Mouse (Mus musculus): ENCODE data around the gene Pcbp1. TPM values are rescaled to one million over a fixed set of nuclear protein-coding genes. Genes with fewer than 3 reads are reported as not detected.
"Not testable (repeated sequence)": the region's sequence is repeated elsewhere in the genome, so short reads cannot be mapped to it uniquely, and the experiment has no call there.

The Pcbp1 gene
- polyA plus RNA-seq, 1 experiment from 2014 or later: 588 TPM

GRCm38 (mm10) chr6:86494767-86495166, 31.4 kb downstream of the Pcbp1 start:
- Histone ChIP-seq H3K4me1 (ENCODE audit: insufficient read depth) (0 out of 2 replicates have a peak, but pooled peaks cover 4% of the 10 kb centered on the region), H3K4me3 (ENCODE audit: low read depth, low read length) (no peak overlapping the region), H3K27me3 (ENCODE audit: insufficient read depth, low read length) (no peaks in the 10 kb centered on the region), H3K27ac (ENCODE audit: low read depth) (no peak overlapping the region), H3K9ac (no peak overlapping the region), H3K36me3 (ENCODE audit: insufficient read depth) (no peaks in the 10 kb centered on the region), H3K9me3 (ENCODE audit: low read depth, low read length) (no peaks in the 10 kb centered on the region), H3K4me2 (no peak overlapping the region)
- TF ChIP-seq CTCF (IDR thresholded peaks at IDR 0.05; ENCODE audit: low read depth): peak; percentile 42
- ATAC-seq (ENCODE audit: insufficient read depth): no peak
- 88% methylated on average over 7 of the region's 7 CpGs for WGBS
- no peak for DNase-seq

GRCm38 (mm10) chr6:86493469-86494263, 32.5 kb downstream of the Pcbp1 start:
- no peak for TF ChIP-seq CTCF (IDR thresholded peaks at IDR 0.05; ENCODE audit: low read depth)
- no peaks in the 10 kb centered on the region for H3K27me3 ChIP-seq (ENCODE audit: insufficient read depth, low read length)
- no peaks in the 10 kb centered on the region for H3K36me3 ChIP-seq (ENCODE audit: insufficient read depth)
- 52% methylated on average over 13 of the region's 13 CpGs for WGBS
- H3K4me1 ChIP-seq (ENCODE audit: insufficient read depth): 0 out of 2 replicates have a peak, but pooled peaks cover 4% of the 10 kb centered on the region
- H3K4me3 ChIP-seq (ENCODE audit: low read depth, low read length): no peak overlapping the region
- H3K9ac ChIP-seq: no peak overlapping the region
- H3K27ac ChIP-seq (ENCODE audit: low read depth): peak overlapping the region; percentile 32; the same call in 1 of the 2 replicates
- DNase-seq: no peak
- H3K4me2 ChIP-seq: no peak overlapping the region
- H3K9me3 ChIP-seq (ENCODE audit: low read depth, low read length): no peaks in the 10 kb centered on the region
- no peak for ATAC-seq (ENCODE audit: insufficient read depth)

GRCm38 (mm10) chr6:86490413-86490812, 35.7 kb downstream of the Pcbp1 start:
- not testable (repeated sequence) for H3K27ac ChIP-seq (ENCODE audit: low read depth); ATAC-seq (ENCODE audit: insufficient read depth); H3K27me3 ChIP-seq (ENCODE audit: insufficient read depth, low read length); H3K36me3 ChIP-seq (ENCODE audit: insufficient read depth); H3K9me3 ChIP-seq (ENCODE audit: low read depth, low read length); H3K9ac ChIP-seq; H3K4me3 ChIP-seq (ENCODE audit: low read depth, low read length); H3K4me2 ChIP-seq; DNase-seq
- peaks cover 15% of the 10 kb centered on the region for H3K4me1 ChIP-seq (ENCODE audit: insufficient read depth)
- WGBS: 91% methylated on average over 8 of the region's 8 CpGs

GRCm38 (mm10) chr6:86489945-86490344, 36.2 kb downstream of the Pcbp1 start:
- WGBS: 91% methylated on average over 2 of the region's 2 CpGs
- Histone ChIP-seq H3K4me1 (ENCODE audit: insufficient read depth) (peaks cover 15% of the 10 kb centered on the region), H3K9me3 (ENCODE audit: low read depth, low read length) (no peaks in the 10 kb centered on the region), H3K27me3 (ENCODE audit: insufficient read depth, low read length) (no peaks in the 10 kb centered on the region), H3K36me3 (ENCODE audit: insufficient read depth) (no peaks in the 10 kb centered on the region), H3K4me3 (ENCODE audit: low read depth, low read length) (no peak overlapping the region), H3K27ac (ENCODE audit: low read depth) (no peak overlapping the region), H3K4me2 (no peak overlapping the region), H3K9ac (no peak overlapping the region)
- ATAC-seq (ENCODE audit: insufficient read depth) (no peak), DNase-seq (no peak)
- no peak for TF ChIP-seq CTCF (IDR thresholded peaks at IDR 0.05; ENCODE audit: low read depth)

- H3K4me2 ChIP-seq: peak overlapping the region; percentile 55
- peak overlapping the region; percentile 54 for H3K9ac ChIP-seq
- peak overlapping the region; percentile 98 for H3K27ac ChIP-seq (ENCODE audit: low read depth)
- DNase-seq: no peak
- no peak for TF ChIP-seq CTCF (IDR thresholded peaks at IDR 0.05; ENCODE audit: low read depth)
- H3K4me3 ChIP-seq (ENCODE audit: low read depth, low read length): no peak overlapping the region
- H3K9me3 ChIP-seq (ENCODE audit: low read depth, low read length): no peaks in the 10 kb centered on the region
- H3K4me1 ChIP-seq (ENCODE audit: insufficient read depth): peaks cover 15% of the 10 kb centered on the region
- no peak for ATAC-seq (ENCODE audit: insufficient read depth)
- H3K36me3 ChIP-seq (ENCODE audit: insufficient read depth): no peaks in the 10 kb centered on the region
- 37% methylated on average over 3 of the region's 3 CpGs for WGBS
- no peaks in the 10 kb centered on the region for H3K27me3 ChIP-seq (ENCODE audit: insufficient read depth, low read length)
These were observed 38.0 kb downstream of the Pcbp1 start for GRCm38 (mm10) chr6:86488149-86488485.

GRCm38 (mm10) chr6:86487358-86488148, 38.6 kb downstream of the Pcbp1 start:
- Histone ChIP-seq H3K4me3 (ENCODE audit: low read depth, low read length) (peak overlapping the region; percentile 17), H3K4me1 (ENCODE audit: insufficient read depth) (peaks cover 15% of the 10 kb centered on the region), H3K4me2 (peak overlapping the region; percentile 55), H3K27me3 (ENCODE audit: insufficient read depth, low read length) (no peaks in the 10 kb centered on the region), H3K27ac (ENCODE audit: low read depth) (peak overlapping the region; percentile 98), H3K9me3 (ENCODE audit: low read depth, low read length) (no peaks in the 10 kb centered on the region), H3K36me3 (ENCODE audit: insufficient read depth) (no peaks in the 10 kb centered on the region), H3K9ac (peak overlapping the region; percentile 54)
- 7% methylated on average over 24 of the region's 24 CpGs for WGBS
- DNase-seq (peak; percentile 92), ATAC-seq (ENCODE audit: insufficient read depth) (peak; percentile 97)
- TF ChIP-seq CTCF (IDR thresholded peaks at IDR 0.05; ENCODE audit: low read depth): peak; percentile 54

GRCm38 (mm10) chr6:86485943-86486640, 40.0 kb downstream of the Pcbp1 start:
- Histone ChIP-seq H3K27ac (ENCODE audit: low read depth) (no peak overlapping the region), H3K27me3 (ENCODE audit: insufficient read depth, low read length) (no peaks in the 10 kb centered on the region), H3K36me3 (ENCODE audit: insufficient read depth) (no peaks in the 10 kb centered on the region), H3K4me1 (ENCODE audit: insufficient read depth) (peaks cover 16% of the 10 kb centered on the region), H3K9me3 (ENCODE audit: low read depth, low read length) (no peaks in the 10 kb centered on the region), H3K9ac (no peak overlapping the region), H3K4me3 (ENCODE audit: low read depth, low read length) (no peak overlapping the region), H3K4me2 (no peak overlapping the region)
- DNase-seq (no peak), ATAC-seq (ENCODE audit: insufficient read depth) (no peak)
- WGBS: 78% methylated on average over 7 of the region's 7 CpGs
- TF ChIP-seq CTCF (IDR thresholded peaks at IDR 0.05; ENCODE audit: low read depth): no peak

Measured in lung, embryonic 14.5 days (tissue).